Mouse (Mus musculus) MEL (cell line): ENCODE data around the gene Rae1. TPM values are rescaled to one million over a fixed set of nuclear protein-coding genes. Genes with fewer than 3 reads are reported as not detected.

Experiments
- DNase-seq: peaks from one replicate; pipeline ENCODE4 v3.0.0; 2011; ENCODE audit warnings: low read depth, low spot score
- H3K27ac ChIP-seq: 2 replicates; pipeline ENCODE4 v1.5.1; 2012; ENCODE audit warnings: low read depth, mild to moderate bottlenecking, control low read depth, low read length, moderate library complexity; ENCODE audit not compliant: control insufficient read depth
- H3K27me3 ChIP-seq, 2 experiments: fragments of 150-350 bp in 1 of 2; sonication (generic) in 1 of 2; 2 replicates each; pipeline ENCODE4 v1.6.1; 2012; ENCODE audit warnings: low read length in 2 of 2, mild to moderate bottlenecking in 2 of 2, improper control_type of control experiment in 1 of 2, moderate library complexity in 1 of 2; ENCODE audit not compliant: insufficient read depth in 2 of 2, control insufficient read depth in 1 of 2
- H3K36me3 ChIP-seq, 2 experiments: 2 replicates each; pipeline ENCODE4 v1.6.1; 2012 to 2014; ENCODE audit warnings: low read length in 2 of 2, improper control_type of control experiment in 1 of 2, inconsistent platforms in 1 of 2, mild to moderate bottlenecking in 1 of 2; ENCODE audit not compliant: insufficient read depth in 2 of 2, control insufficient read depth in 1 of 2
- H3K4me1 ChIP-seq, 2 experiments: fragments of 150-350 bp in 1 of 2; sonication (generic) in 1 of 2; 2 replicates each; pipeline ENCODE4 v1.6.1; 2012; ENCODE audit warnings: low read length in 2 of 2, improper control_type of control experiment in 1 of 2, mild to moderate bottlenecking in 1 of 2; ENCODE audit not compliant: insufficient read depth in 2 of 2, control insufficient read depth in 1 of 2
- H3K4me3 ChIP-seq, 2 experiments: fragments of 150-350 bp in 1 of 2; sonication (generic) in 1 of 2; 2 replicates each; pipeline ENCODE4 v1.5.1; 2012; ENCODE audit warnings: low read depth in 2 of 2, low read length in 2 of 2, mild to moderate bottlenecking in 2 of 2, moderate library complexity in 2 of 2, control low read depth in 1 of 2, improper control_type of control experiment in 1 of 2; ENCODE audit not compliant: control insufficient read depth in 1 of 2, insufficient read depth in 1 of 2
- H3K79me2 ChIP-seq: 2 replicates; pipeline ENCODE4 v1.6.1; 2012; ENCODE audit warnings: mild to moderate bottlenecking, low read length, moderate library complexity; ENCODE audit not compliant: control insufficient read depth, poor library complexity, insufficient read depth
- H3K9ac ChIP-seq: 2 replicates; pipeline ENCODE4 v1.6.1; 2012; ENCODE audit warnings: low read depth, mild to moderate bottlenecking, control low read depth, low read length, moderate library complexity; ENCODE audit not compliant: control insufficient read depth, poor library complexity, severe bottlenecking
- H3K9me3 ChIP-seq: fragments of 150-350 bp; sonication (generic); replicated peaks from 2 replicates; pipeline ENCODE4 v1.6.1; 2012; ENCODE audit warnings: mild to moderate bottlenecking, low read length, improper control_type of control experiment, moderate library complexity; ENCODE audit not compliant: insufficient read depth
- BHLHE40 ChIP-seq: IDR thresholded peaks from 2 replicates; pipeline ENCODE4 v1.6.1; 2012; ENCODE audit warnings: low read depth, mild to moderate bottlenecking, inconsistent platforms, low read length, improper control_type of control experiment, borderline replicate concordance
- CHD1 ChIP-seq: IDR thresholded peaks from 2 replicates; pipeline ENCODE4 v1.6.1; 2012; ENCODE audit warnings: low read depth, mild to moderate bottlenecking, inconsistent platforms, low read length, improper control_type of control experiment
- CHD2 ChIP-seq: IDR thresholded peaks from 2 replicates; pipeline ENCODE4 v1.6.1; 2011; ENCODE audit warnings: low read length, improper control_type of control experiment
- E2F4 ChIP-seq: IDR thresholded peaks from 2 replicates; pipeline ENCODE4 v1.6.1; 2011; ENCODE audit warnings: low read depth, low read length, improper control_type of control experiment, borderline replicate concordance
- ELF1 ChIP-seq: IDR thresholded peaks from 2 replicates; pipeline ENCODE4 v1.6.1; 2014; ENCODE audit warnings: low read depth, mild to moderate bottlenecking, inconsistent platforms, low read length, improper control_type of control experiment, moderate library complexity
- EP300 ChIP-seq, 2 experiments: IDR thresholded peaks; 2 replicates each; pipeline ENCODE4 v1.6.1; 2011; ENCODE audit warnings: improper control_type of control experiment in 2 of 2, low read length in 2 of 2, low read depth in 1 of 2, mild to moderate bottlenecking in 1 of 2
- GABPA ChIP-seq: IDR thresholded peaks from 2 replicates; pipeline ENCODE4 v1.6.1; 2012; ENCODE audit warnings: low read depth, mild to moderate bottlenecking, inconsistent platforms, low read length, improper control_type of control experiment, moderate library complexity
- GATA1 ChIP-seq: IDR thresholded peaks from 2 replicates; pipeline ENCODE4 v1.6.1; 2011; ENCODE audit warnings: low read depth, low read length, improper control_type of control experiment
- HCFC1 ChIP-seq: IDR thresholded peaks from 2 replicates; pipeline ENCODE4 v1.6.1; 2012; ENCODE audit warnings: low read depth, mild to moderate bottlenecking, inconsistent platforms, low read length, improper control_type of control experiment, moderate library complexity
- JUND ChIP-seq: IDR thresholded peaks from 2 replicates; pipeline ENCODE4 v1.6.1; 2011; ENCODE audit warnings: low read depth, mild to moderate bottlenecking, improper control_type of control experiment, low read length
- MAX ChIP-seq: IDR thresholded peaks from 2 replicates; pipeline ENCODE4 v1.6.1; 2011; ENCODE audit warnings: low read length, improper control_type of control experiment
- MEF2A ChIP-seq: IDR thresholded peaks from 2 replicates; pipeline ENCODE4 v1.6.1; 2014; ENCODE audit warnings: low read depth, mild to moderate bottlenecking, inconsistent platforms, low read length, improper control_type of control experiment; ENCODE audit not compliant: poor library complexity, insufficient replicate concordance, severe bottlenecking; ENCODE audit errors: extremely low read depth
- MXI1 ChIP-seq: IDR thresholded peaks from 2 replicates; pipeline ENCODE4 v1.6.1; 2011; ENCODE audit warnings: mild to moderate bottlenecking, low read depth, low read length, improper control_type of control experiment
- MYB ChIP-seq: IDR thresholded peaks from 2 replicates; pipeline ENCODE4 v1.6.1; 2011; ENCODE audit warnings: mild to moderate bottlenecking, low read depth, low read length, improper control_type of control experiment
- MYC ChIP-seq: IDR thresholded peaks from 2 replicates; pipeline ENCODE4 v1.6.1; 2011; ENCODE audit warnings: low read depth, mild to moderate bottlenecking, low read length, improper control_type of control experiment, moderate library complexity
- POLR2AphosphoS2 ChIP-seq: IDR thresholded peaks from 2 replicates; pipeline ENCODE4 v1.6.1; 2011; ENCODE audit warnings: low read length, improper control_type of control experiment
- POLR2AphosphoS5 ChIP-seq: IDR thresholded peaks from 2 replicates; pipeline ENCODE4 v1.6.1; 2012; ENCODE audit warnings: low read depth, borderline replicate concordance, mild to moderate bottlenecking, inconsistent platforms, low read length, moderate library complexity, mixed read lengths
- RAD21 ChIP-seq: IDR thresholded peaks from 2 replicates; pipeline ENCODE4 v1.6.1; 2011; ENCODE audit warnings: mild to moderate bottlenecking, low read depth, low read length, improper control_type of control experiment
- RCOR1 ChIP-seq: IDR thresholded peaks from 2 replicates; pipeline ENCODE4 v1.6.1; 2012; ENCODE audit warnings: low read depth, mild to moderate bottlenecking, inconsistent platforms, low read length, improper control_type of control experiment
- SIN3A ChIP-seq: IDR thresholded peaks from 2 replicates; pipeline ENCODE4 v1.6.1; 2012; ENCODE audit warnings: low read length, improper control_type of control experiment, inconsistent platforms
- SMC3 ChIP-seq: IDR thresholded peaks from 2 replicates; pipeline ENCODE4 v1.6.1; 2011; ENCODE audit warnings: low read depth, low read length, improper control_type of control experiment
- TAL1 ChIP-seq: IDR thresholded peaks from 2 replicates; pipeline ENCODE4 v1.6.1; 2012; ENCODE audit warnings: mild to moderate bottlenecking, inconsistent platforms, low read length, moderate library complexity, mixed read lengths
- TCF12 ChIP-seq: IDR thresholded peaks from 2 replicates; pipeline ENCODE4 v1.6.1; 2014; ENCODE audit warnings: low read depth, mild to moderate bottlenecking, inconsistent platforms, low read length, improper control_type of control experiment, moderate library complexity
- UBTF ChIP-seq: IDR thresholded peaks from 2 replicates; pipeline ENCODE4 v1.6.1; 2012; ENCODE audit warnings: low read depth, mild to moderate bottlenecking, inconsistent platforms, low read length, improper control_type of control experiment, moderate library complexity, borderline replicate concordance; ENCODE audit not compliant: insufficient read depth
- USF1 ChIP-seq: IDR thresholded peaks from 2 replicates; pipeline ENCODE4 v1.6.1; 2014; ENCODE audit warnings: low read depth, mild to moderate bottlenecking, inconsistent platforms, low read length, improper control_type of control experiment, moderate library complexity
- ZKSCAN1 ChIP-seq: IDR thresholded peaks from 2 replicates; pipeline ENCODE4 v1.6.1; 2012; ENCODE audit warnings: low read depth, mild to moderate bottlenecking, inconsistent platforms, low read length, improper control_type of control experiment, moderate library complexity
- ZNF384 ChIP-seq: IDR thresholded peaks from 2 replicates; pipeline ENCODE4 v1.6.1; 2012; ENCODE audit warnings: low read depth, mild to moderate bottlenecking, inconsistent platforms, low read length, improper control_type of control experiment
- polyA plus RNA-seq, 2 experiments: library from polyadenylated mRNA; stranded (reverse) in 1 of 2; unstranded in 1 of 2; fragments of >175 nt in 1 of 2; fragments of >200 nt in 1 of 2; gene quantifications; 2 replicates each; pipeline versions ENCODE4 v1.2.1 to v1.2.4; 2012; ENCODE audit warnings: low replicate concordance in 2 of 2, low read depth in 1 of 2; ENCODE audit not compliant: insufficient read length in 2 of 2, insufficient read depth in 1 of 2, missing spikeins in 1 of 2
- total RNA-seq: library from RNA; depleted of rRNA; stranded (reverse); fragments of 300-350 nt; gene quantifications from 2 replicates; pipeline ENCODE4 v1.2.3, GENCODE M21; 2012

Rae1 gene
- total and polyA plus RNA-seq, 3 experiments: 156 to 172 TPM; not detected in 1

GRCm38 (mm10) chr2:172977409-172978130, 22.3 kb upstream of the Rae1 start, which contains the start of gene Spo11:
TSS of gene Spo11 (plus strand) at chr2:172977700.
- Histone ChIP-seq H3K9me3 (no peaks in the 10 kb centered on the region), H3K79me2 (no peaks in the 10 kb centered on the region), H3K4me3 (peak within 1 kb of the TSS; percentile 7 to 12; a peak in 2 of 4 replicates), H3K4me1 (peaks cover 0 to 12% of the 10 kb centered on the region in 2 experiments; a peak in 2 of 4 replicates), H3K36me3 (peaks cover 0 to 2% of the 10 kb centered on the region in 2 experiments; a peak in 1 of 4 replicates), H3K9ac (peak within 1 kb of the TSS; percentile 18), H3K27ac (no peak within 1 kb of the TSS), H3K27me3 (no peaks in the 10 kb centered on the region)
- TF ChIP-seq RCOR1 (no peak), ZNF384 (no peak), POLR2AphosphoS2 (no peak), JUND (no peak), MYB (no peak), GATA1 (no peak), SIN3A (no peak), RAD21 (no peak), HCFC1 (no peak), MYC (no peak), GABPA (no peak), EP300 (IDR thresholded peaks at IDR 0.05; ENCODE audit: low read depth in 1 of 2, low read length in 2 of 2) (no peak), TCF12 (no peak), ELF1 (no peak), MAX (no peak), UBTF (no peak), CHD1 (no peak), ZKSCAN1 (no peak), E2F4 (no peak), SMC3 (no peak)
- no peak for DNase-seq

- no peak for TF ChIP-seq POLR2AphosphoS2
- no peak for TF ChIP-seq RAD21
- TF ChIP-seq GABPA: no peak
- TF ChIP-seq CHD2: no peak
- TF ChIP-seq BHLHE40: no peak
- no peak for TF ChIP-seq JUND
- no peak for TF ChIP-seq USF1
- no peak for TF ChIP-seq SIN3A
- TF ChIP-seq POLR2AphosphoS5: no peak
- TF ChIP-seq RCOR1: no peak
- no peak for TF ChIP-seq E2F4
- TF ChIP-seq TAL1: no peak
- no peak for TF ChIP-seq MXI1
- no peak for TF ChIP-seq MAX
- TF ChIP-seq MYB: no peak
- no peak for TF ChIP-seq MEF2A
- no peak for TF ChIP-seq ZNF384
- no peak overlapping the region for H3K4me3 ChIP-seq
- peaks cover 0 to 12% of the 10 kb centered on the region in 2 experiments; a peak in 2 of 4 replicates for H3K4me1 ChIP-seq
- H3K79me2 ChIP-seq: no peaks in the 10 kb centered on the region
- no peaks in the 10 kb centered on the region for H3K9me3 ChIP-seq
- peaks cover 0 to 2% of the 10 kb centered on the region in 2 experiments; a peak in 1 of 4 replicates for H3K36me3 ChIP-seq
- H3K27ac ChIP-seq: no peak overlapping the region
- no peaks in the 10 kb centered on the region for H3K27me3 ChIP-seq
- H3K9ac ChIP-seq: no peak overlapping the region; the same call in 1 of the 2 replicates
- no peak for DNase-seq
These were observed 21.7 kb upstream of the Rae1 start for GRCm38 (mm10) chr2:172978131-172978633.
